Mouse (Mus musculus) erythroblast, adult 5-6 weeks (primary cell): Measurements from ENCODE around the gene Cftr. TPM values are rescaled to one million over a fixed set of nuclear protein-coding genes. Genes with fewer than 3 reads are reported as not detected.

Experiments
- ATAC-seq: replicated peaks from 2 replicates; pipeline ENCODE4 v1.8.0; 2016; ENCODE audit warnings: moderate number of reproducible peaks, mild to moderate bottlenecking, moderate TSS enrichment, inconsistent platforms; ENCODE audit not compliant: poor library complexity, low FRiP score, severe bottlenecking
- total RNA-seq, 2 experiments: library from RNA; stranded (forward) in 1 of 2; stranded (reverse) in 1 of 2; fragments of 150-400 nt in 1 of 2; fragments of 200-764, 138-1000 nt in 1 of 2; gene quantifications; 2 replicates each; pipeline versions ENCODE4 v1.2.3 to v1.2.4; 2015 to 2017; ENCODE audit warnings: low replicate concordance in 2 of 2

Gene Cftr
- total RNA-seq, 2 experiments from 2014 or later = not detected

GRCm38 (mm10) chr6:18305130-18305529 is 134.6 kb downstream of the Cftr start:
- ATAC-seq = no peak

GRCm38 (mm10) chr6:18310983-18311382 is 140.5 kb downstream of the Cftr start:
- no peak for ATAC-seq

GRCm38 (mm10) chr6:18314365-18314943 is 144.0 kb downstream of the Cftr start:
- ATAC-seq = no peak

GRCm38 (mm10) chr6:18322950-18323349 is 152.5 kb downstream of the Cftr start:
- no peak for ATAC-seq

GRCm38 (mm10) chr6:18335393-18335792 is 164.9 kb downstream of the Cftr start:
- no peak for ATAC-seq

GRCm38 (mm10) chr6:18338307-18338706 is 167.8 kb downstream of the Cftr start:
- ATAC-seq = no peak

- no peak for ATAC-seq
Observed at GRCm38 (mm10) chr6:18344272-18344671, 173.8 kb downstream of the Cftr start.

GRCm38 (mm10) chr6:18349153-18349858 is 178.8 kb downstream of the Cftr start:
- ATAC-seq = no peak

GRCm38 (mm10) chr6:18360154-18360553 is 189.7 kb downstream of the Cftr start:
- no peak for ATAC-seq

- no peak for ATAC-seq
Observed at GRCm38 (mm10) chr6:18360955-18361354, 190.5 kb downstream of the Cftr start.

- ATAC-seq = no peak
Observed at GRCm38 (mm10) chr6:18362232-18362631, 191.7 kb downstream of the Cftr start.

GRCm38 (mm10) chr6:18369054-18369453 is 198.6 kb downstream of the Cftr start:
- ATAC-seq = no peak

- no peak for ATAC-seq
Observed at GRCm38 (mm10) chr6:18369723-18370122, 199.2 kb downstream of the Cftr start.

Other genes starting within 250 kb of the Cftr start
- gene Wnt2, start 140.1 kb upstream of the Cftr start, total RNA-seq (2015; ENCODE audit: low replicate concordance) = not detected in 2 replicates
- gene Wnt2, start 140.1 kb upstream of the Cftr start, total RNA-seq (2017; ENCODE audit: low replicate concordance) = not detected in 2 replicates
- not detected in 2 replicates for gene Asz1, start 61.6 kb upstream of the Cftr start, total RNA-seq (2015; ENCODE audit: low replicate concordance)
- not detected in 2 replicates for gene Asz1, start 61.6 kb upstream of the Cftr start, total RNA-seq (2017; ENCODE audit: low replicate concordance)